Mouse (Mus musculus): Measurements from ENCODE around the gene Fez2.
A peak's percentile ranks its signal among the peaks of the same experiment; 100 is the strongest.

Fez2 gene

GRCm38 (mm10) chr17:78325761-78326332 lies 92.1 kb downstream of the Fez2 start:
- DNase-seq (ENCODE audit: extremely low read depth, insufficient read length, low spot score), result no peak

- DNase-seq (ENCODE audit: extremely low read depth, insufficient read length, low spot score), result peak; percentile 59
Measured at GRCm38 (mm10) chr17:78322369-78323335, 95.3 kb downstream of the Fez2 start.

- DNase-seq (ENCODE audit: extremely low read depth, insufficient read length, low spot score), result no peak
Measured at GRCm38 (mm10) chr17:78321216-78321835, 96.6 kb downstream of the Fez2 start.
